Mouse (Mus musculus): Measurements from ENCODE around the gene Olfr1480. TPM values are rescaled to one million over a fixed set of nuclear protein-coding genes. Genes with fewer than 3 reads are reported as not detected.

The Olfr1480 gene
- not detected for total RNA-seq (2023)

DNA sequence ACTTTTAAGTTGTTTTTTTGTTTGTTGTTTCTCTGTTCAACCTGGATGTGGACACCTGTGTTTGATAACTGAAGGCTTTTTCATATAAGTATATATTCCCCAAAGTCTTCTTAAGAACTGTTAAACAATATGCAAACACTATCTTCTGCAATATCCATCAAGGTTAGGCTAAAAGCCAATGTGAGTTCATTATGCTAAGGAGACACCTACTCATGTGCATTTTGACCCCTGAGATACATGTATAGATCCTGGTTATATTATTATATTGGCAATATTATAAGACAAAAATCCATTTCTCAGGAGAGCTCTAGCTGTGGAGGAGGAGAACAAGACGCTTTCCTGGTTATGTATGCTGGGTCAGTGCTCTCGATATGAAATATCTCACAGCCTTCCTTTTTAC lies at the start of gene Olfr1480:
TSS of gene Olfr1480 (plus strand) at position 301 of the 400 bp plus-strand sequence.

DNA sequence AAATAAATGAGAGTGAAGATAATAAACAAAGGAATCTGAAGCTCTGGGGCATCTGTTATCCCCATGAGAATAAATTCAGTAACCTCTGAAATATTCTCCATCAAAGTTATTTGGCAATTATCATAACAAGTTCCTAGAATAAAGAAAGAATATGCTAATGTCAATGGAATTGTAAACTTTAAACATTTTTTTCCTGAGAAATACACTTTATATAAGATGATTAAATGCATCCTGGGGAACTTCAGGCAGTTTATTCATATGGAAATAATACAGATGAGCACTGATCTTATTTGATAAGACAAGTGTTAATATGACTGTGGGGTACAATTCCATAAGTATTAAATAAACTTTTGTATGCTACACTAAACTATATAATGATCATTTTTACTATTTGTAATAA lies 47.6 kb upstream of the Olfr1480 start, which contains the start of gene Olfr1475:
TSS of gene Olfr1475 (minus strand) at position 101 of the 400 bp plus-strand sequence.

GRCm38 (mm10) chr19:13500246-13500645 lies 27.5 kb upstream of the Olfr1480 start, which contains the start of gene Olfr1477:
Gene Olfr1477 (plus strand): TSS chr19:13500546.

Other genes starting within 250 kb of the Olfr1480 start
- not detected for gene Olfr1465, start 212.4 kb upstream of the Olfr1480 start, total RNA-seq (2023)
- not detected for gene Olfr1466, start 189.1 kb upstream of the Olfr1480 start, total RNA-seq (2023)
- gene Olfr1467, start 165.7 kb upstream of the Olfr1480 start, total RNA-seq (2023) = not detected
- gene Olfr1469, start 120.1 kb upstream of the Olfr1480 start, total RNA-seq (2023) = not detected
- gene Olfr1471, start 84.5 kb upstream of the Olfr1480 start, total RNA-seq (2023) = not detected
- gene Olfr1472, start 71.8 kb upstream of the Olfr1480 start, total RNA-seq (2023) = not detected
- not detected for gene Olfr1474, start 58.3 kb upstream of the Olfr1480 start, total RNA-seq (2023)
- not detected for gene Olfr1475, start 47.7 kb upstream of the Olfr1480 start, total RNA-seq (2023)
- not detected for gene Olfr1477, start 27.4 kb upstream of the Olfr1480 start, total RNA-seq (2023)
- gene Olfr1484, start 55.6 kb downstream of the Olfr1480 start, total RNA-seq (2023) = not detected
- not detected for gene Olfr1487, start 89.5 kb downstream of the Olfr1480 start, total RNA-seq (2023)
- not detected for gene Olfr1489, start 103.7 kb downstream of the Olfr1480 start, total RNA-seq (2023)
- gene Olfr1490, start 123.2 kb downstream of the Olfr1480 start, total RNA-seq (2023) = not detected
- not detected for gene Olfr1491, start 169.4 kb downstream of the Olfr1480 start, total RNA-seq (2023)
- gene Olfr1493-ps1, start 195.4 kb downstream of the Olfr1480 start, total RNA-seq (2023) = not detected
- gene Olfr1494, start 211.8 kb downstream of the Olfr1480 start, total RNA-seq (2023) = not detected
- gene Olfr1495, start 236.7 kb downstream of the Olfr1480 start, total RNA-seq (2023) = not detected
- not detected for gene Olfr1496, start 250.0 kb downstream of the Olfr1480 start, total RNA-seq (2023)